Comparison of ENCODE assay signal across 29 mouse cellular contexts in the genomic region with DNA sequence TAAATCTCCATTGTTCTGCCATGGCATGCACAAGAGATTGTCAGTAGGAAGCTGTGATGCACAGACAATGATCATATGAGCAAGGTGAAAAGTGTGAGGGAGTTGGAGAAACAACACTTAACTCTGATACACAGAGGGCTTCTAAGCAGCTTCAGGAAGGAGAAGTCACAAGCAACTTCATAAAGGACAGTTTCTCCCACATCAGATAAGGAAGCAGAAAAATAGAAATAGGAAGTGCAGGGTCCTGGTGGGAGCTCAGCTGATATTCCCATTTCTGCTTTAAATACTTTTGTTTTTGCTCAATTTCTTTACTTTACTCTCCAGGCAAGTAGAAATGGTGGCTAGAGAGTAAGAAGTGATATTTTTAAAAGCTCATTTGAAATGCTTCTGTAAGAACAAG.
A peak's percentile ranks its signal among the peaks of the same experiment; 100 is the strongest.
DNase-seq lines count a peak whose midpoint lies in the region; ATAC-seq and TF ChIP-seq lines count a peak whose summit lies in the region.
"Had no signal": no experiment of that assay in that cellular context is flagged by ENCODE, and none has a peak within 500 bp of the region (broad histone marks: within the 10 kb centered on the region; RNA-seq: fewer than 3 reads in every experiment).

No protein-coding gene starts in this region.

- ATAC-seq in common myeloid progenitor, adult 5-6 weeks (replicated peaks; ENCODE audit: low read depth, poor library complexity, severe bottlenecking), result peak; percentile 72
- peak; percentile 82 for ATAC-seq in megakaryocyte, adult 5-6 weeks (ENCODE audit: poor library complexity, severe bottlenecking)
- ATAC-seq: CD4-positive, CD25-positive, alpha-beta regulatory T cell, adult 4 months; forebrain, embryonic 14.5 days; hindbrain, postnatal 0 days; intestine, postnatal 0 days; Patski had no signal

- H3K9ac ChIP-seq in liver, adult 2 months (ENCODE audit: low read depth, low read length), result no peak overlapping the region
- no peak overlapping the region for H3K9ac ChIP-seq in MEL (ENCODE audit: control insufficient read depth, low read depth, low read length, poor library complexity, severe bottlenecking)
- H3K9ac ChIP-seq: embryonic facial prominence, embryonic 12.5 days; embryonic facial prominence, embryonic 15.5 days; heart, embryonic 13.5 days; hindbrain, embryonic 14.5 days had no signal

- TF ChIP-seq EP300 in MEL (IDR thresholded peaks at IDR 0.05; ENCODE audit: low read depth in 1 of 2, low read length in 2 of 2), result peak; percentile 39 to 41; a peak in 2 of 4 replicates

- TF ChIP-seq CTCF in liver, adult 2 months (IDR thresholded peaks at IDR 0.05; ENCODE audit: low read depth, low read length), result no peak
- TF ChIP-seq CTCF in MEL (IDR thresholded peaks at IDR 0.05 in 2 of 3, conservative IDR thresholded peaks at IDR 0.05 in 1 of 3; ENCODE audit: control insufficient read depth in 1 of 3, insufficient read depth in 1 of 3, low read depth in 2 of 3, low read length in 3 of 3, poor library complexity in 1 of 3, severe bottlenecking in 1 of 3), result no peak

- no peak overlapping the region for H3K27ac ChIP-seq in liver, adult 2 months (replicated peaks; ENCODE audit: insufficient read depth, low read depth, low read length)
- H3K27ac ChIP-seq in MEL (ENCODE audit: control insufficient read depth, low read depth, low read length), result no peak overlapping the region
- H3K27ac ChIP-seq: embryonic facial prominence, embryonic 12.5 days; embryonic facial prominence, embryonic 15.5 days; gastrocnemius, adult 2 months; heart, adult 2 months; heart, embryonic 10.5 days; heart, embryonic 13.5 days; hindbrain, embryonic 14.5 days; hindbrain, postnatal 0 days had no signal

- no peak for TF ChIP-seq RAD21 in MEL (IDR thresholded peaks at IDR 0.05; ENCODE audit: low read depth, low read length)

- no peaks in the 10 kb centered on the region for H3K4me1 ChIP-seq in liver, adult 2 months (ENCODE audit: control insufficient read depth, insufficient read depth, low read length)
- no peaks in the 10 kb centered on the region; a peak in 1 of 4 replicates for H3K4me1 ChIP-seq in MEL (ENCODE audit: control insufficient read depth in 1 of 2, insufficient read depth in 2 of 2, low read length in 2 of 2)
- H3K4me1 ChIP-seq: embryonic facial prominence, embryonic 12.5 days; embryonic facial prominence, embryonic 15.5 days; heart, embryonic 10.5 days; heart, embryonic 13.5 days had no signal

- no peaks in the 10 kb centered on the region for H3K9me3 ChIP-seq in MEL (replicated peaks; ENCODE audit: insufficient read depth, low read length)
- H3K9me3 ChIP-seq: embryonic facial prominence, embryonic 12.5 days; embryonic facial prominence, embryonic 15.5 days; heart, embryonic 10.5 days; heart, embryonic 13.5 days had no signal

- no peak overlapping the region for H3K4me3 ChIP-seq in liver, adult 2 months (ENCODE audit: insufficient read depth, low read depth, low read length)
- H3K4me3 ChIP-seq in MEL (ENCODE audit: control insufficient read depth in 1 of 2, insufficient read depth in 1 of 2, low read depth in 2 of 2, low read length in 2 of 2), result no peak overlapping the region
- H3K4me3 ChIP-seq: embryonic facial prominence, embryonic 12.5 days; embryonic facial prominence, embryonic 15.5 days; gastrocnemius, adult 2 months; heart, adult 2 months; heart, embryonic 10.5 days; heart, embryonic 13.5 days had no signal

- H3K36me3 ChIP-seq in liver, adult 2 months (ENCODE audit: control insufficient read depth, insufficient read depth, low read length), result no peaks in the 10 kb centered on the region
- no peaks in the 10 kb centered on the region for H3K36me3 ChIP-seq in MEL (ENCODE audit: control insufficient read depth in 1 of 2, insufficient read depth in 2 of 2, low read length in 2 of 2)
- H3K36me3 ChIP-seq: embryonic facial prominence, embryonic 12.5 days; embryonic facial prominence, embryonic 15.5 days; heart, embryonic 10.5 days; heart, embryonic 13.5 days had no signal

- peak; percentile 19 for DNase-seq in liver, adult 2 months (ENCODE audit: extremely low read depth, low read depth, low spot score)
- DNase-seq in liver (no peak), MEL (ENCODE audit: low read depth, low spot score) (peak; percentile 36)
- no peak for DNase-seq in cerebellum, postnatal 36 days
- DNase-seq in gastrocnemius, adult 8-10 months (ENCODE audit: low spot score in 2 of 2), result no peak
- DNase-seq in cerebellum, postnatal 10 days, result no peak
- DNase-seq: adrenal gland, postnatal 10 days; adrenal gland, postnatal 36 days; B cell, adult 2 months; cerebellum, adult 11 months; cerebellum, adult 2 months; cerebellum, adult 9-11 months; gastrocnemius, adult 2 months; gastrocnemius, postnatal 25 days; heart, adult 2 months; heart, postnatal 14 days; heart, postnatal 4 days had no signal

- H3K79me2 ChIP-seq in liver, adult 2 months (ENCODE audit: control insufficient read depth, insufficient read depth, low read length), result no peaks in the 10 kb centered on the region
- H3K79me2 ChIP-seq in MEL (ENCODE audit: control insufficient read depth, insufficient read depth, low read length, poor library complexity), result no peaks in the 10 kb centered on the region

- no peak for TF ChIP-seq POLR2A in liver, adult 2 months (IDR thresholded peaks at IDR 0.05; ENCODE audit: extremely low read depth, insufficient read depth, low read length)
- no peak for TF ChIP-seq POLR2A in MEL (IDR thresholded peaks at IDR 0.05; ENCODE audit: control insufficient read depth in 1 of 2, insufficient read depth in 1 of 2, low read depth in 1 of 2, low read length in 2 of 2, poor library complexity in 1 of 2)

- H3K27me3 ChIP-seq in liver, adult 2 months (ENCODE audit: control insufficient read depth, insufficient read depth, low read length), result no peaks in the 10 kb centered on the region
- H3K27me3 ChIP-seq in MEL (ENCODE audit: control insufficient read depth in 1 of 2, insufficient read depth in 2 of 2, low read length in 2 of 2), result no peaks in the 10 kb centered on the region
- H3K27me3 ChIP-seq: embryonic facial prominence, embryonic 12.5 days; embryonic facial prominence, embryonic 15.5 days; heart, embryonic 13.5 days had no signal

TF ChIP-seq in MEL, 35 proteins besides CTCF, POLR2A, EP300 and RAD21:
- peak; percentile 88 for TF ChIP-seq GATA1 (IDR thresholded peaks at IDR 0.05; ENCODE audit: low read depth, low read length)
- peak; percentile 39; the same call in 1 of the 2 replicates for TF ChIP-seq ELF1 (IDR thresholded peaks at IDR 0.05; ENCODE audit: low read depth, low read length)
- TF ChIP-seq HCFC1 (IDR thresholded peaks at IDR 0.05; ENCODE audit: low read depth, low read length), result no peak

Comparison
In these comparisons a context has a peak if more than half of its experiments do, and no peak if none do; other contexts are left out.
1. DNase-seq: peak in liver, adult 2 months (single experiment) and MEL (single experiment); none in liver (single experiment), cerebellum, postnatal 36 days (0 of 2), gastrocnemius, adult 8-10 months (0 of 2) and cerebellum, postnatal 10 days (0 of 2).